Mouse (Mus musculus) ovary, postnatal 10 days (tissue): ENCODE data around the gene Rnf212b.
"Not testable (repeated sequence)": the region's sequence is repeated elsewhere in the genome, so short reads cannot be mapped to it uniquely, and the experiment has no call there.

Experiments used
- DNase-seq: peaks from one replicate; pipeline ENCODE4 v3.0.0; 2022; ENCODE audit warnings: low spot score

Rnf212b gene

DNA sequence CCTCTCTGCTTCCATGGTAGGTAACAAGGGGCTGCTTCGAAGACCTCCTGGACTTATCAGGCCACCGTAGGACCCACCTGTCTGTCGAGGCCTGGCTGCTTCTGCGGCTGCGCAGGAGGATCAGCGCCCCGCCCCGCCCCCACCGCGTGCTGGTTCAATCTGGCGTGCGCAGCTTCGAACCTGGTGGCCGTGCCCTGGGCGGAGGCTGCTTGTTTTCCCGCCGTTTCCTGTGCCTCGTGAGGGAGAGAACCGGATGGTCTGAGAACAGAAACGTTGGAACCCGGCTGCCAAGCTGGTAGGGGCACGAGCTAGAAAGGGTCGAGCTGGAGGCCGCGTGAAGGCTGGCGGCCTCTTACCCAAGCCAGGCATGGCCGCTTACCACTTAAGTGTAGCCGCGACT is at the start of gene Rnf212b:
Gene Rnf212b (plus strand): TSS at position 151 of the 400 bp plus-strand sequence.
- DNase-seq = no peak

DNA sequence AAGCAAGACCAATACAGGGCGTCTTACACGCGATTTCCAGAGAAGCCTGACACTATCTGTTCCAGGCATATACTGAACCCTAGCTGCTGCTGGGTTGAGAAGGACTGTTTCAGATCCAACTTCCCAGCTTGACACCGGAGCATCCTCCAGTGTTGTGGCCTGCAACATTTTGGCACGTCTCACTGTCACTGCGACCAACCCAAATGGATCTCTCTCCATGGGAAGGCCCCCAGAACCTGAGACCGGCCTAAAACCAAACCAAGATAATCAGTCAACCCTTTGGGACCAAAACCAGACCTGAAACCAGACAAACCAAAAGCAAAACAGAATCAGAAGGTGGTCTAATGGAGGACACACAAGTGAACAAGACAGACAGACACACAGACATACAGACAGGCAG is 47.0 kb upstream of the Rnf212b start:
- not testable (repeated sequence) for DNase-seq

DNA sequence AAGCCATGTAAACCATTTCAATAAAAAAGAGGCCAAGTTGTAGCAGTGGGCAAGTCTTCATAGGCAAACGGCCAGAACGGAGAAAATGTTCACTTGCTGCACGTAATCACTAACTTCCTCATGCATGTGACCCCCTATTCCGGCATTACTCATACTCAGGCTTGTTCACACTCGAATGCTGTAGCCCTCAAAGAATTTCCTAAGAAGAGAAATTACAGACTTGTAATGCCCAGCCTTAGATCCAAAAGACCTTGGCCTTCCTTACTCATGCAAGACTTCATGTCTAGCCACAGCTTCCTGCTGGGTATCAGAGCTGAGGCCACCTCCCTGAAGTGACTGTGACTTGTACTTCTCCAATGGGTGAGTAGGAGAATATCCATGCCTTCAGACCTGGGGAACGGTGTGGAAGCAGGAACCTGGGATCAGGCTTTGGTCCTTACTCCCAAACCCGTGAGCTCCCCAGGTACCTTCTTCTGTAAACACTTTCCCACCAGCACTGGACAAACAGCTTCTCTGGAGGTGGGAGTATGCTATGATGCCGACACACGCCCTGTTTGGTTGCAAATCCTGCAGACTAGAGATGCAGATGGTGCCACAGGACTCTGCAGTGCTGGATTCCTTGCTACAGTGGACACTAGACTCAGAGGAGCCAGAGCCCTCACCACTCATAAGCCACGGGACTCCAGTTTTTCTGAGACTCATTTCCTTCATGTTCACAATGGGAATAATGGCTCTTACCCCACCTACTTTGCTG is 45.5 kb upstream of the Rnf212b start:
- no peak for DNase-seq

DNA sequence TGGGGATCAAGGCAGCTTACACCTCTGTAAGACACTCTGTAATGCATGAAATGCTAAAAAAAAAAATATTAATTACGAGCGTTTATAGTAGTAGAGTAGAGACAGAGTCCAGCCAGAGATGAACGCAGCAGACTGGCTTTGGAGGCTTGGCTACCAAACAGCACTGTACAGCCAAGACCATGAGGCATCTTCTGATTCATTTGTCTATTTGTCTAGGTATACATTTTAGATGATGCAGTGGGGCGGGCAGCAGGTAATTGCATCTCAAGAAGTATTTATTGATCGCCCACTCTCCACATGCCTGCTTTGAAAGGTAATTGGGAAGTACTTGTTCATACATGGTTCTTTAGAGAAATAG is 44.9 kb upstream of the Rnf212b start:
- DNase-seq = no peak

DNA sequence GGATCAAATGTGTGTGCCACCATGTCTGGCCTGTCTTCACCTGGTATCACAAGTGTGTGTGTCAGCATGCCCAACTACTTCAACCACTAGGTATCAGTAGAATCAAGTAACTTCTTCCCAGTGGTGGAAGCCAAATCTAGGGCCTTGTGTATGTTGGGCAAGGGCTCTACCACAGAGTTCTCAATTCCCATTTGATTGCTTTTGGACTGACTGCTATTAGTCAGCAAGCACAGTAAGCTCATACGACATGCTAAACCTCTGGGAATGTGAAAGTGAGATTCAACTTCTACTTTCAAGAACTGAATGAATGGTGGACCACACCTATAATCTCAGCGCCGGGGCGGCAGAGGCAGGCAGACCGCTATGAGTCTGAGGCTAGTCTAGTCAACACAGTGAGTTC is 43.6 kb upstream of the Rnf212b start:
- DNase-seq = no peak

DNA sequence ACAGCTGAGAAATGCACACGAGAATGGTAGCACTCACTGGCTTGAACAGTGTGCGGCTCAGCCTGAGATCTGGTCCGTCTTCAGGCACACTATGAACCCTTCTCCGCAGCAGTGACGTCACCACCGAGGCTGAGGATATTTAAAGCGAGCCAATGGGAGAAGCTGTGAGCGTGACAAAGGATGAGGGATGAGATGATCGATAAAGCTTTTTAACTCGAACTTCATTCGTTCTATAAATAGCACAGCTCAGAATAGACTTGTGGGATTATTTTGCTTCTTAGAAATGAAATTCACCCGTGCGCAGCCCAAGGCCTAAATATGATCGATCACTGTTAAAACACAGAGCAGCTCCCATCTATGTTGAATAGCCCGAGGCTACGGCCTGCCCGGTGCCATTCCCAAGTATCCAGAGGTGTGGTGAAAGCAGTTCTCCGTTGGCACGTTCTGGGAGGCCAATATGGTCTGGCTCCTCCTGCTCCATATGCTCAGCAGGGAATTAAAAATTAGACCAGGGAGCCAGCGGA is 41.5 kb upstream of the Rnf212b start:
- DNase-seq = no peak

DNA sequence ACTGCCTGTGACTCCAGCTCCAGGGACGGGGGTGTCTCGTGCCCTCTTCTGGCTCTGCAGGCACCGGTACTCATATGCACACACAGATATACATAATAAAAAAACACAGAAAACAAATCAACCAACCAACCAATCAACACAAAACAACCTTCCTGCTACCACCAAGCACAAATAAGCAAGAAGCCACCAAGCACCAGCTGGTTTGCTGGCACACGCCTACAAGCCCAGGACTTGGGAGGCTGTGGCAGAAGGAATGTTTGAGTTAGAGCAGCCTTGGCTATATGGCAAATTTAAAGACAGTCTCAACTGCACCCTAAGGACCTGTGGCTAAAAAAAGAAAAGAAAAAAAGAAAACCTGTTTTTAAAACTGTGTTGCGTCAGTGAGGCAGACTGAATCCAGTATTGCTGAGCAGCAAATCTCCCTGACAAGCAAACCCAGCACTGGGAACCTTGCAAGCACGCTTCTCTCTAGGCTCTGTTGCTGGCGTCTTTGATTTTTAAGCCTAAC is 38.4 kb upstream of the Rnf212b start:
- DNase-seq = no peak

DNA sequence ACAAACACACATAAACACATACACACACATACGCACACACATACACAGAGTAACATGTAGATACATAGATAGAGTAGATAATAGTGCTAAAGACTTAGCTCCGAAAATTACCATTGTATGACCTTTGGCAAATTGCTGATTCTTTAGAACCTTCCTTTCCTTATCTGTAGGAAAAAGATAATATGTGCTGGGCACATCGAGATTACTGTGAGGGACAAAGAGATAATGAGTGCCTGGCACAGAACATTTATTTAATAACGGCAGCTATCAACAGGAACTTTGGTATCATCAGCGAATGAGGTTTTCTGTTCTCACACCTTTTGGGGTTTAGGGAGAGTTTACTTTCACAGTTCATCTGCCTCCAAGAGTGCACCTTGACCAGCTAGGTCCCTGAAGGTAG is 37.2 kb upstream of the Rnf212b start:
- no peak for DNase-seq

DNA sequence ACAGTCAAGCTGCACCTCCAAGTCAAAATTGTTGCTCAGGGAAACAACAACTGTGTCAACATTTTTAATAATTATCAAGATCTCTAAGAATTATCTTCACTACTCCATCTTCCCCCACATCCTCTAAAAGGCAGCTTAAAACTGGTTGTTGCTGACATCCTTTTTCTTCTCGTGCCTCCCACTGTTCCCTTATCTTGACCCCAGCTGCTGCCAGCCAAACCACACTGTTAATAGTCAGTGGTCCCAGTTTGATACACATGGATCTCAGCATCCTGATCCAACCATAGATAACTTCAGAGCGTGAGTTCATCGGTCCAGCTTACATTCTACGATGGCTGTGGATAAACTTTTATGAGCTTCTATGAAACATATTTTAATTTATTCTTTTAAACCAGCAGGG is 36.0 kb upstream of the Rnf212b start:
- DNase-seq = no peak

DNA sequence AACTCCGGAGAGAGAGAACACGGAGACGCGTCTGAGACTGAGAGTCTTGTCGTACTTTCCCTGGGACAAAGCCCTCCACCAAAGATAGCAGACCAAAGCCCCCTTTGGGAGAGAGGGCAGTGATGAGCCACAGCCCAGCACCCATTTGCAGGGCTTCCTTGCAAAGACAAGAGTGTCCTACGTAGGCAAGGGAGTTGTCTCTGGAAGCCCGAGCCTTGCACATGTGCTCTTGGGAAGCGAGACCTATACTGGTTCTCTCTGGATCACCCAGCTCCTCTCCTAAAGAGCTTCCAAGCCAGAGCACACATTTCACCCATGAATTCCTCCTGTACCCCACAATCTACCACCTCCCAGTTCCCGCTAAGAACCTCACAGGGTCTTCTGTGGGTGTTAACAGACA is 33.9 kb upstream of the Rnf212b start:
- DNase-seq = no peak

DNA sequence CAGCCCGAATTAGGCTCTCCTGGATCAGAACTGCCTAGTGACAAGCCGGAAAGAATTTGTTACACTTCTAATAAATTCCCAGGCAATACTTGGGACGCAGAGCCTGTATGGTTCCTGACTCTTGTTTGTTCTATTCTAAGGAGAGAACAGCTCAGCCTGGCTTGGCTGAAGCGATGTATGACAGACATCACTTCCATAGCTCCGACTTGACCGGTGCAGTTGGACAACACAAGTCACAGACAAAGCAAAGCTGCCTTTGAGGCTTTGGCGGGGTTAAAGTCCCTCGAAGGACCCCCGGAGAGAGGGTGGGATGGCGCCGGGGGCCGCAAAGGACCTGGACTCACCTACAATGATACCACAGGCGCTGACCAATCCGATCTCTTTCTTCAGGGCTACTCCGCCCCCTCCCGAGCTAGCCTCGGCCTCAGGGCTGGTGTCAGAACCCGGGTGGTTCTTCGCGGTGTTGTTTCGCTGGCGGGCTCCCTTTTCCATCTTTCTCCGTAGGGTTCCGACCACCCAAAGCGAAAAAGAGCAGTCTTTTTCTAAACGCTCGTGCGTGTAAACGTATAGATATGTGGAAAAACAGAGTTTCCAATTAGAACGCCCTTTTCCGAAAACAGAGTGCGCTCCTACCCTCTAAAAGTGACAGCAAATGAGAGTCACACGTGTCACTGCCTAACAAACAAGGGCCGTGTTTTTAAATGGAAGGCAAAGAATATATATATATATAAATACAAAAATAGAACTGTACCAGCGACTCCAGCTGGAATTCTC is 32.9 kb upstream of the Rnf212b start:
- peak; percentile 36 for DNase-seq

DNA sequence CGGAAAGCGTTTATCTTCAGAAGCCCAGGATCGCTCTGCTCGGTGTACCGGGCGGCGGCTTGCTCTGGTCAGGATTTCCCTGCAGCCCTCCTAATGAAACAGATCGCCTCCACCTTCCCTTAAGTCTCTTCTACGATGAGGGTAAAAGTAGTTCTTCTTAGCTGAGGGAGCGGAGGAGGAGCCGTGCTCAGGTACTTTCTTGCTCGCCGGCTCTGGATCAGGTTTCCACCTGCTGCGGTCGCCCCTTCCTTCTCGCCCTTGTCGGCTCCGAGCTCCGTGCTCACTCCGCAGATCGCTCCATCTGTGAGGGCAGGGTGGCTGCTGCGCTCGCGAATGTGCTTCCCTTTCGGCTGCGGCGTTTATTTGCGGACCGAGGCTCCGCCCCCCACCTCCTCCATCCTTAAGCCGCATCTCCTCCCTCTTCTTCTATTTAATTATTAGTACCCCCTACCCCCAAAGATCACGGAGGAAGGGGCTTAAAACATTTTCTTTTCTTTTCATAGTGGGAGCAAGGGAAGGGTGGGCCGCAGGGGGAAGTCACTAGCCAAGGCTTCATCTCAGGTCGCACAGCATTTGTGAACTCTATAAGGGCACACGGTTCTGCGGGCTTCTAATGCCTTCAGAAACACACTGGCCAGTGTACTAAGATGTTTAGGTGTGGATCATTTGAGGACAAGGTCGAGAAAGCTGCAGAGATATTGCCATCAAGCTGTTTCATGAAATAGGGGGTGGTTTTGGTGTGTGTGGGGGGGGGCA is 32.2 kb upstream of the Rnf212b start, which contains the start of gene Slc7a8:
Gene Slc7a8 (minus strand): TSS at position 337 of the 756 bp plus-strand sequence.
- DNase-seq = peak; percentile 48

DNA sequence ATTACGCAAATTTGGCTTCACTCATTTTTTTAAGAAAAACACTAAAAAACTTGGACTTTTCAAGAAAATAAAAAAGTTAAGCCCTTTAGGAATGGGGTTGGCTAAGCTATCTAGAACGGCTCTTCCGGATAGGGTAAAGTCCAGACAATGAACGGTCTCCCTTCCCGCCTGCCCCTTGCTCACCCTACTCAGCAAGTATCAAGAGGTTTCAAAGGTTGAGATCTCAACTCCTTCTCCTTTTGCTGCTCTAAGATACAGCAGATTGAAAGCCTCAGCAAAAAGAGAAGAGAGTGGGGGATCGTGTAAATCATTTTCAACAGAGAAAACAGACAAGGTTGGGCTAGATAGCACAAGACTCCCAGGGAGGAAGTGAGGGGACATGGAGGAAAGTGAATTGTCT is 31.0 kb upstream of the Rnf212b start:
- DNase-seq = no peak

DNA sequence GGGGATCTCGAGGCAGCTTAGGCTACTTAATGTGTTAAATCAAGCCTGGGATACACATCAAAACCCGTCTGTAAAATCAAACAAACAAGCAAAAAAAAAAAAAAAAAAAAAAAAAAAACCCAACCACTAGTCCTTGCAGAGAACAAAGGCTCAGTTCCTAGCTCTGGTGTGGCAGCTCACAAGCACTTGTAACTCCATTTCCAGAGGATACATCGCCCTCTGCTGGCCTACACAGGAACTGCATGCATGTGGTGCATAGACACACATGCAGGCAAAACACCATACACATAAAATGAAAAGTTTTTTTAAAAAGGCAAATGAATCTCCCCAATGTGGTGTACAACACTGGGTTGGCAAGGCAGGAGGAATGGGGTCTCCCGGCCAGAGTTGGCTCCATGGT is 28.0 kb upstream of the Rnf212b start:
- DNase-seq = peak; percentile 52

DNA sequence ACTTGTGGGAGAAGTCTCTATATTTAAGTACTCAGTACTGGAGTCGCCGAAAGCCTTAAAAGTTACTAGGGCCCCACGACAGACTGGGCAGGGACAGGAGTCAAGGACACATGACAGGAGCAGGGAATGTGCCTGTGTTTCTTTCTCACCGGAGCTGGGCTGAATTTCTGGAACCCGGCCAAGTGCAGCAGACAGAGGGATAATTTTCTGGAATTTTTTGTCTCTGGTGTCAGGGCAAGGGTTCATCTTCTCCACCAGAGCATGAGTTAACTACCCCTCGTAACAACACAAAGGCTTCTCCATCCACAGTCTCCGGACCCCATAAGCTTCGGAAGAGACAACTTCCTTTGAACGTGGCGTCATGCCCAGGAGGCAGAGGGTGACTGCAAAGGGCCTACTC is 27.5 kb upstream of the Rnf212b start:
- peak; percentile 23 for DNase-seq

DNA sequence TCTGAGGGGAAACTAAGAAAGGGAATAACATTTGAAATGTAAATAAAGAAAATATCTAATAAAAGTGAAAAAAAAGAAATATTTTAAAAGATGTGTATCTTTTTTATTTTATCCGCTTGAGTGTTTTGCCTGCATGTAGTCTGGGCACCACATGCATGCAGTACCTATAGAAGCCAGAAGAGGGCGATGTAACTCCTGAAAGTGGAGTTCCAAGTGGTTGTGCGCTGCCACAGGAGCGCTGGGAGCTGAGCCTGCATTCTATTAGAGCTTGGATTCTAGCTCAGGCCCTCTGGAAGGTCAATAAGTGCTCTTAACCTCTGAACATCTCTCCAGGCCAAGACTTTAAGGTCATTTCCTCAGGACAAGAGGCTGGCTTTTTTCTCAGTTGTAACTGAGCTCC is 26.7 kb upstream of the Rnf212b start:
- DNase-seq = no peak

DNA sequence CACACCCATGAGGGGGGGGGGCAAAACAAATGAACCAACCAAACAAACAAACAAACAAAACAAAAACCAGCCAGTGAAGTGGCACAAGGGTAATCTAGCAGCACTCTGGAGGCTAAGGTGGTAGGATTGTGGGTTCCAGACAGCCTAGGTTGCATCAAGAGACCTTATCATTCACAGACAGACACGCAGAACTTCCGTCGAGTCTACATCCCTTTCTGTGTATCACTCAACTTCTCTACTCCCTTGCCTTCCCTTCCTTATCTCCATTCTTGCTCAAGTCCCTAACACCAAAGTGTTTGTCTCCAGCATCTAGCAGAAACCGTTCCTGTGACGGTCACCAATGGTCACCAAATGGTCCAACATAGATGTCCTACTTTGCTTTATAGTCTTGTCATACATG is 25.7 kb upstream of the Rnf212b start:
- DNase-seq = no peak

DNA sequence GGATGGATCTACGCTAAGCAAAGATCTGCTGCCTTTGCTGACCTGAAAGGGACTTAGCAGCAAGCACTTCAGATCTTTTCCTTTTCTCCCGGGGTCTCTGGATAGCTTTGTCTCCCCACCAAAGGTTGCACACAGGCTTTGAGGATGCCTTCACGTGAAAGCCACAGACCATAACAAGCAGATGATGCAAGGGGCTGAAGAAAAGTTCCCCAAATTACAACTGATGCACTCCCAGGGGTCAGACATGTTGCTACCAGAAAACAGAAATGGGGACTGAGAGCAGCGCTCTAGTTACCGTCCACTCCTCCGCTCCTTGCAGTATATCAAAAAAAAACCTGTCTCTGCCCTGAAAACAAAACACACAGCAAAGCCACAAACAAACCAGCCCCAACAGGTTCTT is 21.8 kb upstream of the Rnf212b start:
- DNase-seq = no peak

DNA sequence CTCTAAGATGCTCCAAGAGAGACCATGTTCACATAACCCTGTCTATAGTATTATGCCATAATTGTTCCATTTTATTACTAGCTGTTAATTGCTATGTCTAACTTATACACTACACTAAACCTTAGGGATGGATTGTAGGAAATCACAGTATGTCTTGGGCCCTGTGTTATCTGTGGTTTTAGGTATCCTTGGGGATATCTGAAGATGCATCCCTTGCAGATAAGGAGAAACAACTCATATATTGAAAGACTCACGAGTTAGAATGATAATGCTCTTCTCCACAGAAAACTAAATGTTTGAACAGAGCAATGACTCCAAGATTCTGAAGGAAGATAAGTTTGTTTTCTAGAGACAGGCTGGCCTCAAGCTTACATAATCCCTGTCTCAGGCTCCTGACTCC is 20.6 kb upstream of the Rnf212b start:
- no peak for DNase-seq

DNA sequence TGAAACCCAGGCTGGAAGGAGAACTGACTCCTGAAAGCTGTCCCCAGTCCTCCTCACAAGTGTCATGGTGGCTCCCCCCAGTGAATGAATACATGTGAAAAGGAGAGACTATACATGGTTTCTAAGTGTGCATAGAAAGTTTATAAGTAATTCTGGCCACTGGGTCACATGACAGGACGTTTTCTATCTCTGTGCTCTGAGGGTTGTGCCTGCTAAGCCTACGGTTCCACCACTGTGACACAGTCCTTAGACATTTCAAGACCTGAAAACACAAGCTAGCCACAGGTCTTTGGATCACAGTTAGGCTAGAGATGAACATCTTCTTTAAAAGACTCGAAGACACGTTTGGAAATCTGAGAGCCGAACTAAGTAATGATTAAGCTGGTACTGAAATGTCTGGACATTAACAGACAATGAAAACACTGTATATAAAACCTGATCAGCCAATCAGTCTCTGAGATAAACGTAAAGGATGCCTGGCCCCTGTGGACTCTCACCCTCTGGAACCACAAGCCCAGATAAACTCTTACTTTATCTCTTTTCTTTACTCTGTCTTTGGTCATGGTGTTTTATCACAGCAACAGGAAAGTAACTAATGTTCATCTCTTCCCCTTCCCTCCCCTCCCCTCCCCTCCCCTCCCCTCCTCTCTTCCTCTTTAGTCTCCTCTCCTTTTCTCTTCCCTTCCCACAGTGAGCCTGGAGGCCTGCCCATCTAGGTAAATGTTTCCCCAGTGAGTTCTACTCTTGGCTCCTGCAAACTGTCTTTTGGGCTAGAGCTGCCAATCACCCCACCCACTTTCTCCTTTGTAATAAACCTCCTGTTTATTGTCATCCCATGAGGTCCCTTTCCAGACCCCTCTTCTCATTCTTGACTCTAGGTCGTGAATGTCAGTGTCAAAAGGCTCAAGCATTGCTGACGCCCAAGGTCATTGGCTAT is 19.8 kb upstream of the Rnf212b start:
- no peak for DNase-seq

DNA sequence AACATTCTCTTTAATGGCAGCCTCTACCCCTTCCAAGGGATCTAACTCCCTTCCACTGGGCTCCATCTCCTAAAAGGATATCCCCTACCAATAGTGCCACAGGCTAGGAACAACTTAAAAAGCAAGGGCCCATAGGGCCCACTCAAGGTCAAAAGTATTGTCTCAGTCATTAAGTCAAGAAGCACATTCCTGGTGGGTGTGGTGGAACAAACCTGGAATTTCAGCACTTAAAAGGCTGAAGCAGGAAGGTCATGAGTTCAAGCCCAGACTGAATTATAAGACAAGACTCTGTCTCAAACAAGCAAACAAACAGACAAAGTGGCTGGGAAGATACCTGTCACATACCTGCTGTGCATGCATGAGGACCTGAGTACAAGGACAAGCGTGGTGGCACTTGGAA is 18.0 kb upstream of the Rnf212b start:
- no peak for DNase-seq
